Mouse (Mus musculus) gastrocnemius, adult 8-10 months (tissue): ENCODE results near the gene Tceal1. TPM values are rescaled to one million over a fixed set of nuclear protein-coding genes. Genes with fewer than 3 reads are reported as not detected.
A peak's percentile ranks its signal among the peaks of the same experiment; 100 is the strongest.
"Not testable (repeated sequence)": the region's sequence is repeated elsewhere in the genome, so short reads cannot be mapped to it uniquely, and the experiment has no call there.

Experiments
- DNase-seq, 2 experiments: peaks; one replicate each; pipeline ENCODE4 v3.0.0; 2022; ENCODE audit warnings: low spot score in 2 of 2
- total RNA-seq, 4 experiments: library from RNA; stranded (reverse); gene quantifications; 2 replicates each; pipeline ENCODE4 v1.2.4; 2022

The Tceal1 gene
- 1 to 10 TPM; 2.2 to 3.0 (median 2.6) TPM for total RNA-seq

GRCm38 (mm10) chrX:136707446-136708167, at the start of gene Tceal1:
Gene Tceal1, plus strand, starts transcription at chrX:136707982.
- peak; percentile 28 to 41 for DNase-seq

- DNase-seq, result no peak
Observed at GRCm38 (mm10) chrX:136666281-136666706, 41.5 kb upstream of the Tceal1 start.

GRCm38 (mm10) chrX:136666762-136667464, 40.9 kb upstream of the Tceal1 start:
- DNase-seq, result not testable (repeated sequence)

GRCm38 (mm10) chrX:136668794-136669193, 39.0 kb upstream of the Tceal1 start:
- DNase-seq, result no peak

GRCm38 (mm10) chrX:136680989-136681388, 26.8 kb upstream of the Tceal1 start:
- DNase-seq, result no peak

- DNase-seq, result not testable (repeated sequence)
Observed at GRCm38 (mm10) chrX:136691606-136692293, 16.0 kb upstream of the Tceal1 start.

- DNase-seq, result no peak
Observed at GRCm38 (mm10) chrX:136692294-136692675, 15.5 kb upstream of the Tceal1 start.

GRCm38 (mm10) chrX:136693196-136693595, 14.6 kb upstream of the Tceal1 start:
- DNase-seq, result no peak

- DNase-seq, result no peak
Observed at GRCm38 (mm10) chrX:136708168-136708681, 443 bp downstream of the Tceal1 start.

GRCm38 (mm10) chrX:136708782-136709181, 1.0 kb downstream of the Tceal1 start:
- DNase-seq, result no peak

GRCm38 (mm10) chrX:136714742-136715474, 7.1 kb downstream of the Tceal1 start:
- not testable (repeated sequence) for DNase-seq

- no peak for DNase-seq
Observed at GRCm38 (mm10) chrX:136732016-136732415, 24.2 kb downstream of the Tceal1 start.

- no peak for DNase-seq
Observed at GRCm38 (mm10) chrX:136740087-136740790, 32.5 kb downstream of the Tceal1 start.

GRCm38 (mm10) chrX:136740791-136741650, 33.2 kb downstream of the Tceal1 start:
- peak; percentile 92 to 94 for DNase-seq

- peak; percentile 60 to 72 for DNase-seq
Observed at GRCm38 (mm10) chrX:136741651-136742201, 33.9 kb downstream of the Tceal1 start.

- no peak for DNase-seq
Observed at GRCm38 (mm10) chrX:136742241-136742640, 34.5 kb downstream of the Tceal1 start.

GRCm38 (mm10) chrX:136742661-136743103, 34.9 kb downstream of the Tceal1 start:
- peak in 1 of 2 experiments; percentile 20 for DNase-seq

- no peak for DNase-seq
Observed at GRCm38 (mm10) chrX:136743459-136743858, 35.7 kb downstream of the Tceal1 start, which contains the start of gene Morf4l2. Gene Morf4l2, minus strand, starts transcription at chrX:136743690.

- no peak for DNase-seq
Observed at GRCm38 (mm10) chrX:136744663-136745062, 36.9 kb downstream of the Tceal1 start.
